Mouse (Mus musculus) liver, embryonic 13.5 days (tissue): ENCODE measurements at regions not wholly inside any gene's neighbourhood (a gene's known extent, or its start where the extent isn't known, plus 50 kb on each side); places are given as distances from the start of the nearest gene placed in this dataset.

Source experiments
- ATAC-seq: fragments of 200-750 bp; cut with Nextera tagmentation; 2 replicates; pipeline ENCODE4 v1.8.0; 2017; ENCODE audit warnings: low read depth, mild to moderate bottlenecking, moderate number of reproducible peaks, moderate library complexity
- DNase-seq: peaks from one replicate; pipeline ENCODE4 v3.0.0; 2022
- H3K27ac ChIP-seq: fragments of 300-500 bp; sonication (generic); 2 replicates; pipeline ENCODE4 v1.5.1; 2015; ENCODE audit warnings: moderate library complexity, mild to moderate bottlenecking, inconsistent platforms
- H3K27me3 ChIP-seq: fragments of 300-500 bp; sonication (generic); 2 replicates; pipeline ENCODE4 v1.6.1; 2015; ENCODE audit warnings: mild to moderate bottlenecking, inconsistent platforms
- H3K36me3 ChIP-seq: fragments of 300-500 bp; sonication (generic); 2 replicates; pipeline ENCODE4 v1.6.1; 2015; ENCODE audit warnings: mild to moderate bottlenecking, inconsistent platforms
- H3K4me1 ChIP-seq: fragments of 300-500 bp; sonication (generic); replicated peaks from 2 replicates; pipeline ENCODE4 v1.6.1; 2015; ENCODE audit warnings: inconsistent platforms
- H3K4me2 ChIP-seq: fragments of 300-500 bp; sonication (generic); 2 replicates; pipeline ENCODE4 v1.6.1; 2015; ENCODE audit warnings: inconsistent platforms, mild to moderate bottlenecking, moderate library complexity
- H3K4me3 ChIP-seq: fragments of 300-500 bp; sonication (generic); replicated peaks from 2 replicates; pipeline ENCODE4 v1.5.1; 2015; ENCODE audit warnings: mild to moderate bottlenecking, inconsistent platforms
- H3K9ac ChIP-seq: fragments of 300-500 bp; sonication (generic); 2 replicates; pipeline ENCODE4 v1.6.1; 2015; ENCODE audit warnings: mild to moderate bottlenecking, inconsistent platforms
- H3K9me3 ChIP-seq: fragments of 300-500 bp; sonication (generic); replicated peaks from 2 replicates; pipeline ENCODE4 v1.6.1; 2016; ENCODE audit warnings: inconsistent platforms
- WGBS: fragments of 180-500 bp; shearing (Covaris S2); methylation state at CpG from one replicate; pipeline ENCODE4 v1.1.7; 2015; ENCODE audit not compliant: insufficient replicate concordance; 5-methylcytosine and 5-hydroxymethylcytosine counted together

- Histone ChIP-seq H3K27me3 (no peaks in the 10 kb centered on the region), H3K4me2 (no peak overlapping the region), H3K9ac (no peak overlapping the region), H3K4me3 (no peak overlapping the region), H3K9me3 (no peaks in the 10 kb centered on the region), H3K4me1 (no peaks in the 10 kb centered on the region), H3K36me3 (no peaks in the 10 kb centered on the region), H3K27ac (no peak overlapping the region)
- WGBS = 26% methylated on average over 4 of the region's 4 CpGs
- DNase-seq (no peak), ATAC-seq (no peak)
Observed at GRCm38 (mm10) chr13:84783017-84783937, 405.9 kb upstream of the Ccnh start.

- ATAC-seq = no peak
- 56% methylated on average over 3 of the region's 3 CpGs for WGBS
Observed at GRCm38 (mm10) chr13:84804241-84804980, 384.8 kb upstream of the Ccnh start.

GRCm38 (mm10) chr13:84805190-84805589, 384.0 kb upstream of the Ccnh start:
- no peaks in the 10 kb centered on the region for H3K4me1 ChIP-seq
- H3K4me2 ChIP-seq = no peak overlapping the region
- H3K9ac ChIP-seq = no peak overlapping the region
- H3K4me3 ChIP-seq = no peak overlapping the region
- WGBS = 62% methylated on average over 4 of the region's 4 CpGs
- ATAC-seq = no peak
- no peaks in the 10 kb centered on the region for H3K9me3 ChIP-seq
- no peak overlapping the region for H3K27ac ChIP-seq
- H3K27me3 ChIP-seq = no peaks in the 10 kb centered on the region
- DNase-seq = no peak
- no peaks in the 10 kb centered on the region for H3K36me3 ChIP-seq

More at GRCm38 (mm10) chr13:84804241-84804980, 384.8 kb upstream of the Ccnh start:
- no peaks in the 10 kb centered on the region for H3K9me3 ChIP-seq
- H3K9ac ChIP-seq = no peak overlapping the region
- no peak overlapping the region for H3K4me3 ChIP-seq
- H3K36me3 ChIP-seq = no peaks in the 10 kb centered on the region
- no peak overlapping the region for H3K27ac ChIP-seq
- no peak overlapping the region for H3K4me2 ChIP-seq
- H3K4me1 ChIP-seq = no peaks in the 10 kb centered on the region
- no peak for DNase-seq
- H3K27me3 ChIP-seq = no peaks in the 10 kb centered on the region

GRCm38 (mm10) chr13:84809605-84810004, 379.6 kb upstream of the Ccnh start:
- Histone ChIP-seq H3K9ac (no peak overlapping the region), H3K27ac (no peak overlapping the region), H3K36me3 (no peaks in the 10 kb centered on the region), H3K4me1 (no peaks in the 10 kb centered on the region), H3K27me3 (no peaks in the 10 kb centered on the region), H3K9me3 (no peaks in the 10 kb centered on the region), H3K4me2 (no peak overlapping the region), H3K4me3 (no peak overlapping the region)
- ATAC-seq (no peak), DNase-seq (no peak)
- WGBS = 69% methylated on average over 3 of the region's 3 CpGs
